Mouse (Mus musculus) urinary bladder, postnatal 14 days (tissue): Measurements from ENCODE around the gene Kdf1.
A peak's percentile ranks its signal among the peaks of the same experiment; 100 is the strongest.

Experiments
- DNase-seq: peaks from one replicate; pipeline ENCODE4 v3.0.0; 2021; ENCODE audit warnings: low spot score

Kdf1 gene

GRCm38 (mm10) chr4:133553448-133554330 is 34.9 kb downstream of the Kdf1 start:
- no peak for DNase-seq

DNA sequence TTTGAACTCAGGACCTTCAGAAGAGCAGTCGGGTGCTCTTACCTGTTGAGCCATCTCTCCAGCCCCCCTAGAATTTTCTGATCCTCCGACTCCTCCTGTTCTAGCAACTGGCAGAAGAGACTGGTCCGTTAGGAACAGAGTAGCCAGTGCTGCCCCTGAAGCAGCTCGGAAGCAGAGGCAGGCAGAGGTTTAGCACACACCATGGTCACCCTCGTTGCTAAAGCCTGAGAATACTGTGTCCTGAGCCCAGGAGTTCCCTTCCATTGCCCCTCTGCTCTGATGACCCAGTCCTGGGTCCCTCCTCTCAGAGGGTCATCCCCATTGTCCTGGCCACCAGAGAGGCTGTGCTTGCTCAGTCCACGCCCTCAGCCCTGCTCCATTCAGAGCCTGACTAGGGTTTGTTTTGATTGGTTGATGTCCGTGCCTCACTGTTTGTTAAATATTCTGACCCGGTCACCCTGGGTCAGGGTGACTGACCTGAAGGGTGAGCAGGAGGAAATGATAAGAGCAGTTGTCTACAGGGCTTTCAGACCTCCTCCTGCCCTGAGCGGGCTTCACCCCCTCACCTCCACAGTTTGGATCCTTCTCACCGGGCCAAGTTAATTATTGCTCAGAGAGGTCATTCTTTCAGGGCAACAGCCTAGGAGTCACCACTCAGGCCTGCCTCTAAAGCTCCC is 38.4 kb downstream of the Kdf1 start:
- DNase-seq = no peak

DNA sequence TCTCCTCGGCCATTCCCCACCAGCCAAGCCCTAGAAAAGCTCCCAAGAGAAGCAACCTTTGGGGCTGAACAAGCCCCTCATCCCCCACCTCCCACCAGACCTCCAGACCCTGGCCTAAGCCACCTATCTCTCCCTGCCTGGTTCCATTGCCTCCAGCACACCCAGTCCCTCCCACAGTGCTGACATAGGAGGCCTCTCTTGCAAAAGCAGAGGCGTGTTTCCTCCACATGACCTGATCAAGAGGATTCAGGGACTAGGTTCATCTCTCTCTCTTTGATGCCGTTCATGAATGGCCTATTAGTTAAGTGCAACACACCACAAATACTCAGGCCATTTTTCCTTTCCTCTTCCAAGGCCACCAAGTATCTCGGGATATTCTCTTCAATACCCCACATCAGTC is 41.1 kb downstream of the Kdf1 start:
- DNase-seq = no peak

- no peak for DNase-seq
Observed at GRCm38 (mm10) chr4:133561622-133562021, 42.9 kb downstream of the Kdf1 start.

- DNase-seq = peak; percentile 18
Observed at GRCm38 (mm10) chr4:133563123-133563571, 44.4 kb downstream of the Kdf1 start.

DNA sequence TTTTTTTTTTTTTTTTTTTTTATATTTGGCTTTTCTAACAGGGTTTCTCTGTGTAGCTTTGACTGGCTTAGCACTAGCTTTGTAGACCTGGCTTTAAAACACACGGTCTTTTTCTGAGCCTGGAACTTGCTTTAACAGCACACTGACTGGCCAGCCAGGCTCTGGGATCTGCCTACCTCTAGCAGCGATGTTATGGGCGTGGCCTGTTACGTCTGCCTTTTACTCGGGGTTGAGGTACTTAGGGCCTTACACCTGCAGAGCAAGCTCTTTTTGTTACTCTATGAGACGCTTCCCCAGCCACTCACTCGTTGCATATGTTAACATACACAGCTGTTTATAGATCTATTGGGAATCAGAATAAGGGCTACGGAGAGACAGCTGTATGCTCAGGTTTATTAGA is 48.5 kb downstream of the Kdf1 start:
- DNase-seq = no peak

DNA sequence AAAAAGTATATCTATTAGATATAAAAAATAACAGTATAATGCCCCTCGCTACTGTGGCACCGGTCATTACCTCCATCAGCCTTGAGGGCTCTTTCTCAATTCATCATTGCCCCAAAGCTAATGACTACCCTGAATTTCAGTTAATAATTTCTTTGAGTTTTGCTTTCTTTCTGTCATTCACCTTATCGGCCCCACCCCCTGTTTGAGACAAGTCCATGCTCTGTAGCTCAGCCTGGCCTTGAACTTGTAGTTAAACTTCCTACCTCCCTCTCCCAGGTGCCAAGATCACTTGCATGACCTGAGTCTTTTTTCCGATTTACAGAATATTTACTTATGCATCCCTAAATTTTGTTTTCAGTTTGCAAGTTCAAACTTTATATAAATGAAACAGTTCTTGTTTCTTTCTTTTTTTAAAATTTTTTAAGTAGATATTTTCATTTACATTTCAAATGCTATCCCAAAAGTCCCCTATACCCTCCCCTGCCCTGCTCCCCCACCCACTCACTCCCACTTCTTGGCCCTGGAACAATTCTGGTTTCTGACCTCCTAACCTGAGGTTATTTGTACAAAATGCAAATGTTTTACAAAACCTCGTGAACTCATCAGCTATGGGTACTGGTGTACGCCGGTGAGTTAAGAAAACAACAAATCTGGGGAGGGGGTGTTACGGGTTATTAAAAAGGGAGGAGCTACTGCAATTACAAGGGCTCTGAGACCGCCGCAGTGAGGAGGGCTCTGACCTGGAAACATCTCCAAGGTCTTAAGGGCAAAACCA is 50.7 kb downstream of the Kdf1 start:
- no peak for DNase-seq

DNA sequence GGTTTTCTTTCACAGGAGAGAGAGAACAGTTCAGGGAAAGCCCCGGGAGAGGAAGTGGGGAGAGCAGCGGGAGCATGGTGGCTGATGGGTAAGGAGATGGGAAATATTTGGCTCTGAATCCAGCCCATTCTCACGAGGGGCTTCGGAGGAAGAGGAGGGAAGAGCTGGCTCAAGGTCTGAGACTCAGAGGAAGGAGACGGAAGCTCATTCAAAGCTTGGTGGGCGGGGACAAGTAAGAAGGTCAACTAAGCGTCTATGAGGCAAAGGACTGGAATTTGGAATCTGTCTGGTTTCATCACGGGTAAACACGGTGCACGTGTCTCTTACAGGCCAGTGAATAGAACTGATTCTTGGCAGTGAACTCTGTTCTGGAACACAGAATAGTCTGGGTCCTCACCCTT is 51.3 kb downstream of the Kdf1 start:
- DNase-seq = no peak

DNA sequence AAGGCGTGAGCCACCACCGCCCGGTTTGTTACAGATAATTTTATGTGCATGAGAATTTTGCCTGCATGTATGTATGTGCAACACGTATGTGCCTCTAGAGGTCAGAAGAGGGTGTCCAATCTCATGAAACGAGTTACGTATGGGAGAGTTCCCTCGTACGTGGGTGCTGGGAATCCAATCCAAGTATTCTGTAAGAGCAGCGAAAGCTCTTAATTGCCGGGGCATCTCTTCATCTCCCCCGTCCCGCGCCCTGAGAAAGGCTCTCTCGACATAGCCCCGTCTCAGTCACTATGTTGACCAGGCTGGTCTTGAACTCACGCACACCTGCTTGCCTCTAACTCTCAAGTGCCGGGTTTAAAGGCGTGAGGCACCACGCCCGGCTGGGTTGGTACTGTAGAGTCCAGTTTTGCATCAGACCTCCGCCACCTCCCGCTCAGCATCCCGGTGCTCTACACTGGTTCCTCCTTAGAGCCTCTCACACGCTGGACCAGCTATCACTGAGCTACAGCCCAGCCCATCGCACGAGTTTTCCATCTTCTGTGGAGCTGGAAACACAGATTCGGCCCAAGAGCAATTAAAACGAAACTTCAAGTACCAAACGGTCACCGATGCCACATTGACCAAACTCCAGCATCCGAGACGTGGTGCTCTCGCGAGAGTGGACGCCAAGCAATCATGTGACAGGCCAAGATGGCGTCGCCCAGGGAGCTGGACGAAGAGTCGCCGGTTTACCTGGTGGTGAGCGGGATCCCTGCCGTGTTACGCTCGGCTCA is 55.5 kb downstream of the Kdf1 start, which contains the start of gene Gpatch3:
Gene Gpatch3, plus strand, starts transcription at position 676 of the 773 bp plus-strand sequence.
- DNase-seq = peak; percentile 94

DNA sequence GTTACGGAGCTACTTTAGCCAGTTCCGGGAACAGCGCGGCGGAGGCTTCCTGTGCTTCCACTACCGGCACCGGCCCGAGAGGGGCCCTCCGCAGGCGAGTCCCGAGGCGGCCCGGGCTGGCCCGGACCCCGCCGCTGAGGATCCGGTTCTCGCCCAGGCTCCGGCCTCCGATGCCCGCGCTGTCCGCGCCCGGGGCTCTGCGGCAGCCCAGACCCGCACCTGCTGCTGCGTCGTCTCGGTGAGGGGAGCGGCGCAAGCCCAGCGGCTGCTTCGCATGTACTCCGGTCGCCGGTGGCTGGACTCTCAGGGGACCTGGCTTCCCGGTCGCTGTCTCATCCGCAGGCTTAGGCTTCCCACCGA is 56.1 kb downstream of the Kdf1 start:
- DNase-seq = no peak

DNA sequence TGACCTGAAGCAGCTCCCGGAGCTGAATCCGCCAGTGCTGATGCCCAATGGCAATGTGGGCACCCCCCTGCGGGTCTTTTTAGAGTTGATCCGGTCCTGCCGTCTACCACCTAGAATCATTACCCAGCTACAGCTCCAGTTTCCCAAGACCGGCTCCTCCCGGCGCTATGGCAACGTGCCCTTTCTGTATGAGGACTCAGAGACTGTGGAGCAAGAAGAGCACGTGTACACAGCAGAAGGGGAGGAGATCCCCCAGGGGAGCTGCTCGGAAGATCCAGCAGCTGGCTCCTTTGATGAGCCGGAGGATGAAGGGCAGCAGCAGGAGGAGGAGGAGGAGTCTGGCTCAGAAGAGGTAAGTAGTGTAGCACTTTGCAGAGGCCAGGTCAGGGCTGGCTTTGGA is 59.2 kb downstream of the Kdf1 start:
- DNase-seq = no peak
